Mouse (Mus musculus) erythroblast, embryonic 14.5 days (primary cell): ENCODE measurements around the gene Rpl27.

ENCODE experiments used
- GATA1 ChIP-seq: IDR thresholded peaks from 2 replicates; pipeline ENCODE4 v1.6.1; 2012; ENCODE audit warnings: low read length, inconsistent platforms, mixed read lengths
- TAL1 ChIP-seq: IDR thresholded peaks from 3 replicates; pipeline ENCODE4 v1.6.1; 2012; ENCODE audit warnings: low read length, inconsistent platforms, mixed read lengths

DNA sequence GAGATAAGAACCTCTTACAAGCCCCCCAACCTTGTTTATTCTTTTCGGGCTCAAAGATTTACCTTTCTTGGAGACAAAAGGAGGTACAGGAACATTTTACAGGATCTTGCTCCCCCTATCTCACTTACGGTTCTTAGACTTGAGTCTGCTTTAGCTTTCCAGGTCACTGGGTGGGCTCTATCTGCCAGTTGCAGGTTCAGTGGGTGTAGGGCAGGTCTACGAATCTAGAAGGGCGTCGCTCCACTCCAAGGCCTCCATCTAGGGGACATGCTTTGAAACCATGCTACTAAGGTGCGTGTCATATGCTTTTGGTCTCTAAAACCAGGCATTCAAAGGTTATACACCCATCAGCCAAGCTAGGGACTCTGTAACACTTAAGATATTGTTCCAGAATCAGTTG lies 42.1 kb downstream of the Rpl27 start:
- TF ChIP-seq GATA1 (no peak), TAL1 (no peak)
